Mouse (Mus musculus): Measurements from ENCODE around the gene Gabbr2. TPM values are rescaled to one million over a fixed set of nuclear protein-coding genes. Genes with fewer than 3 reads are reported as not detected.

Gabbr2 gene
- polyA plus RNA-seq, 1 experiment from 2014 or later: 13.3 TPM

DNA sequence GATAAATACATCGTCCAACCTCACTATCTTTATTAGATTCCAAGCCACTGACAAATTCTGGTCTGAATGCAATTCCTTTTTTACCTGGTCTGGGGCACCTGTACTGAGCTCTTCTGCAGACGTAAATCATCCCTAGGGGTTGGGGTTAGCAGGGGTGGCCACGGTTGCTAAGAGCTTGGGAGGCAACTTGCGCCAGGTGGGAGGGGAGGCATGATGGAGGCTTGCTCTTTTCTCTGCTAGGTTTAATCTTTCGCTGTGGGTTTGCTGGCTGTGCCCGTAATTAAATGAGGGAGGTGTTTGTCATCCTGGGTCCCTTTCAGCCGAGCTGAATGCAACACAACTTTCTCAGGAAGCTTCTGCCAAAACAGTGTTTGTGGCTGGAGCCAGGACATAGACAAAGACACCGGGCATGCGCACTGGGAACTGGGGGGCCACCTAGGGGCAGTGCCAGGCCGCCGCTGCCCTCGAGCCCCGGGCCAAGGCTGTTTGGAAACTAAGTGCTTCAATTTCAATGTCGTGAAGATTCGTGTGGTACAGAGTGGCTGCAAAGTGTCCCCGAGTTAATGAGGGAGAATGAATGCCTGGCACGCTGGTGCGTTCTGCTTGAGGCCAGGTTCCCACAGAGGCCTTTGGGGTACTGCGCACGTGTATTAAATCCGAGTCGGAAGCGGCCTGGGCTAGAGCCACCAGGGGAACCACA lies 136.8 kb downstream of the Gabbr2 start:
- Histone ChIP-seq H3K27ac (ENCODE audit: low read depth, low read length) (peak overlapping the region; percentile 65), H3K36me3 (ENCODE audit: control insufficient read depth, insufficient read depth, low read length) (no peaks in the 10 kb centered on the region), H3K27me3 (replicated peaks; ENCODE audit: control insufficient read depth, insufficient read depth, low read length) (no peaks in the 10 kb centered on the region), H3K4me1 (ENCODE audit: control insufficient read depth, insufficient read depth, low read depth, low read length) (peaks cover 25% of the 10 kb centered on the region), H3K4me2 (ENCODE audit: low read length) (no peak overlapping the region), H3K9me3 (ENCODE audit: control insufficient read depth, low read length) (peaks cover 3% of the 10 kb centered on the region; the same call in 1 of the 2 replicates), H3K4me3 (ENCODE audit: low read length) (no peak overlapping the region), H3K9ac (ENCODE audit: low read depth, low read length) (no peak overlapping the region)
- 36% methylated on average over 23 of the region's 23 CpGs for WGBS
- ATAC-seq: peak; percentile 86

DNA sequence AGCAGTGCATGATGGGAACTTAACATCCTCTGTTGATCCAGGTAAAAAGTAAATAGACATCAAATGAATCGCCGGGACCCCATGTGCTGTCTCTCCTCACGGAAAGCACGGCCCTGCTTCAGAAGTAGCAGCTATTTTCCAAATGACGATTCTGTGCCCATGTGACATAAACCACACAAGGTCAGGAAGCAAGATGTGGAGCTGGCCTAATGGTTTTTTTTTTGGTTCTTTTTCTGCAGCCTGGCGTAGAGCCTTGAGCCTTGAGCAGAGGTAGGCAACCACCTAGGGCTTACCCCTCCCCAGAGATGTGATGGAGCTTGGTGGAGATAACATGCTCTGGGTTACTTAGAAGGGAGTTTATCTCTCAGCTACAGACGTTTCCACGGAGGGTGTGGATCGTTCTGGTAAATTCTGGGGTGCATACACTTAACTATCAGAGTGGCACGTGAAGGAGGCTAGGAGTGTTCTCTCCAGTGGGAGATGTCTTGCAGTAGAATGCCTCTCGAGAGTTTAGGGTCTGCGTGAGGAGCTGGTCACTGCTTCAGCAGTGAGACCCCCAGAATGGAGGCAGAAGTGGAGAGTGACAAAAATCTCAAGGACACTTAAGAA lies 137.7 kb downstream of the Gabbr2 start:
- H3K4me2 ChIP-seq (ENCODE audit: low read length): no peak overlapping the region
- peak overlapping the region; percentile 65; the same call in 1 of the 2 replicates for H3K27ac ChIP-seq (ENCODE audit: low read depth, low read length)
- 81% methylated on average over 12 of the region's 12 CpGs for WGBS
- no peaks in the 10 kb centered on the region for H3K27me3 ChIP-seq (replicated peaks; ENCODE audit: control insufficient read depth, insufficient read depth, low read length)
- peaks cover 3% of the 10 kb centered on the region; the same call in 1 of the 2 replicates for H3K9me3 ChIP-seq (ENCODE audit: control insufficient read depth, low read length)
- no peaks in the 10 kb centered on the region for H3K36me3 ChIP-seq (ENCODE audit: control insufficient read depth, insufficient read depth, low read length)
- H3K4me3 ChIP-seq (ENCODE audit: low read length): no peak overlapping the region
- no peak overlapping the region for H3K9ac ChIP-seq (ENCODE audit: low read depth, low read length)
- no peak for ATAC-seq
- peaks cover 23% of the 10 kb centered on the region for H3K4me1 ChIP-seq (ENCODE audit: control insufficient read depth, insufficient read depth, low read depth, low read length)

DNA sequence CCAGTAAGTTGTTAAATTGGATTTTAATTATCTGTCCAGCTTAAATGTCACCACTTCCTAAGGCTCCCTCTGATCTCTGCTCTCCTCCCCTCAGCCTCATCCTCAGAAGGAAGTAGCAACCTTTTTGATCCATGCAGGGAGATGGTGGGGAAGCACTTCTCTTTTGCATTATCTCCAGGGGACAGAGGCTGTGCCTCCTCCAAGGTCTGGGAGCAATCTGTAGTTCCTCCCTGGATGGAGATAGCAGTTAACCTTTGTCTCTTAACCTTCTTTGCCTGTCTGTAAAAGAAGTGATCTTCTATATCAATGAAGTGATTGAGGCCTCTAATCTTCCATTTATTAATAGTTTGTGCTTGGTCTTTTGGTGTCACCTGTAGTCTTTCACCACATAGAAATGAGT lies 143.9 kb downstream of the Gabbr2 start:
- Histone ChIP-seq H3K36me3 (ENCODE audit: control insufficient read depth, insufficient read depth, low read length) (peaks cover 4% of the 10 kb centered on the region; the same call in 1 of the 2 replicates), H3K27ac (ENCODE audit: low read depth, low read length) (no peak overlapping the region), H3K4me2 (ENCODE audit: low read length) (no peak overlapping the region), H3K4me3 (ENCODE audit: low read length) (no peak overlapping the region), H3K9ac (ENCODE audit: low read depth, low read length) (no peak overlapping the region), H3K9me3 (ENCODE audit: control insufficient read depth, low read length) (peaks cover 3% of the 10 kb centered on the region; the same call in 1 of the 2 replicates), H3K27me3 (replicated peaks; ENCODE audit: control insufficient read depth, insufficient read depth, low read length) (no peaks in the 10 kb centered on the region), H3K4me1 (ENCODE audit: control insufficient read depth, insufficient read depth, low read depth, low read length) (peaks cover 4% of the 10 kb centered on the region)
- no peak for ATAC-seq

GRCm38 (mm10) chr4:46846396-46846795 lies 145.3 kb downstream of the Gabbr2 start:
- H3K4me2 ChIP-seq (ENCODE audit: low read length): no peak overlapping the region
- H3K27me3 ChIP-seq (replicated peaks; ENCODE audit: control insufficient read depth, insufficient read depth, low read length): no peaks in the 10 kb centered on the region
- H3K9ac ChIP-seq (ENCODE audit: low read depth, low read length): no peak overlapping the region
- peaks cover 3% of the 10 kb centered on the region; the same call in 1 of the 2 replicates for H3K9me3 ChIP-seq (ENCODE audit: control insufficient read depth, low read length)
- H3K36me3 ChIP-seq (ENCODE audit: control insufficient read depth, insufficient read depth, low read length): peaks cover 4% of the 10 kb centered on the region; the same call in 1 of the 2 replicates
- H3K4me1 ChIP-seq (ENCODE audit: control insufficient read depth, insufficient read depth, low read depth, low read length): peaks cover 2% of the 10 kb centered on the region
- no peak overlapping the region for H3K27ac ChIP-seq (ENCODE audit: low read depth, low read length)
- ATAC-seq: no peak
- no peak overlapping the region for H3K4me3 ChIP-seq (ENCODE audit: low read length)
- WGBS: 94% methylated on average over 10 of the region's 10 CpGs

DNA sequence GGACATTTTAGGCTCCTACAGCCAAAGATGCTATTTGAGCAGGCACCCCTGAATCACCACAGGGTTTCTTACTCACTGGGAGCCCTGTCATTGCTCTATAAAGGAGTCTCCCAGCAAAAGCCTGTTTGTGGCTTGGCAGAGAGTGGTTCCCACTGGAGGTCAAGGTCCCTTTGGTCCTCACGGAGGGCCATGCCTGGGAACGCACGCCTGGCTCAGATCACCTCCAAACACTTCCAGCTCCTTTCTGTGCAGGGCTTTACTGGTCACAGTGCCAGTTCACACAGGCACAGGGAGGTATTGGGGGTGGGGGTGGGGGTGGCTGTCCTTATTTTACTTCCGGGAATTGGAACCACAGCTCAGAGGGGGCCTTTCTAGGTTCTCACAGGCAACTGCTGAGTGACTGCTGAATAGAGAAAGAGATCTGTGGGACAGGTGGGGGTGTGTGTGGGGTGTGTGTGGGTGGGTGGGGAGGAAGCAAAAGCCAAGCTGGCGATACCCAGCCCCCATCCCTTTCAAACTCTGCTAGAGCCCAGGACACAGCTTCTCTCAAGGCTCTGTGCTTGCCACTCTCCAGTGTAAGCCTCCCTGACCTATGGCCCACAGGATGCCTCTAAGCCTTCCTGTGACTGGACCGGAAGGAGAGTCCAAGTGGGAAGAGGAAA lies 146.6 kb downstream of the Gabbr2 start:
- H3K4me2 ChIP-seq (ENCODE audit: low read length): no peak overlapping the region
- H3K4me3 ChIP-seq (ENCODE audit: low read length): no peak overlapping the region
- 66% methylated on average over 6 of the region's 6 CpGs for WGBS
- H3K9me3 ChIP-seq (ENCODE audit: control insufficient read depth, low read length): no peaks in the 10 kb centered on the region; the same call in 1 of the 2 replicates
- H3K4me1 ChIP-seq (ENCODE audit: control insufficient read depth, insufficient read depth, low read depth, low read length): no peaks in the 10 kb centered on the region
- H3K9ac ChIP-seq (ENCODE audit: low read depth, low read length): no peak overlapping the region
- peak overlapping the region; percentile 60 for H3K27ac ChIP-seq (ENCODE audit: low read depth, low read length)
- peaks cover 4% of the 10 kb centered on the region; the same call in 1 of the 2 replicates for H3K36me3 ChIP-seq (ENCODE audit: control insufficient read depth, insufficient read depth, low read length)
- no peaks in the 10 kb centered on the region for H3K27me3 ChIP-seq (replicated peaks; ENCODE audit: control insufficient read depth, insufficient read depth, low read length)
- peak; percentile 90 for ATAC-seq

GRCm38 (mm10) chr4:46844567-46844966 lies 147.1 kb downstream of the Gabbr2 start:
- Histone ChIP-seq H3K9ac (ENCODE audit: low read depth, low read length) (no peak overlapping the region), H3K4me2 (ENCODE audit: low read length) (no peak overlapping the region), H3K27me3 (replicated peaks; ENCODE audit: control insufficient read depth, insufficient read depth, low read length) (no peaks in the 10 kb centered on the region), H3K9me3 (ENCODE audit: control insufficient read depth, low read length) (no peaks in the 10 kb centered on the region; the same call in 1 of the 2 replicates), H3K27ac (ENCODE audit: low read depth, low read length) (peak overlapping the region; percentile 60; the same call in 1 of the 2 replicates), H3K36me3 (ENCODE audit: control insufficient read depth, insufficient read depth, low read length) (peaks cover 4% of the 10 kb centered on the region; the same call in 1 of the 2 replicates), H3K4me1 (ENCODE audit: control insufficient read depth, insufficient read depth, low read depth, low read length) (no peaks in the 10 kb centered on the region), H3K4me3 (ENCODE audit: low read length) (no peak overlapping the region)
- ATAC-seq: peak; percentile 64; the same call in 1 of the 2 replicates
- 77% methylated on average over 5 of the region's 5 CpGs for WGBS

GRCm38 (mm10) chr4:46842596-46842995 lies 149.1 kb downstream of the Gabbr2 start:
- no peaks in the 10 kb centered on the region for H3K4me1 ChIP-seq (ENCODE audit: control insufficient read depth, insufficient read depth, low read depth, low read length)
- whole genome bisulfite sequencing: 82% methylated on average over 7 of the region's 7 CpGs
- ATAC-seq: no peak
- no peaks in the 10 kb centered on the region; the same call in 1 of the 2 replicates for H3K9me3 ChIP-seq (ENCODE audit: control insufficient read depth, low read length)
- peaks cover 4% of the 10 kb centered on the region; the same call in 1 of the 2 replicates for H3K36me3 ChIP-seq (ENCODE audit: control insufficient read depth, insufficient read depth, low read length)
- H3K9ac ChIP-seq (ENCODE audit: low read depth, low read length): no peak overlapping the region
- no peaks in the 10 kb centered on the region for H3K27me3 ChIP-seq (replicated peaks; ENCODE audit: control insufficient read depth, insufficient read depth, low read length)
- no peak overlapping the region for H3K4me3 ChIP-seq (ENCODE audit: low read length)
- H3K27ac ChIP-seq (ENCODE audit: low read depth, low read length): no peak overlapping the region
- no peak overlapping the region for H3K4me2 ChIP-seq (ENCODE audit: low read length)

GRCm38 (mm10) chr4:46840146-46840545 lies 151.5 kb downstream of the Gabbr2 start:
- no peaks in the 10 kb centered on the region for H3K36me3 ChIP-seq (ENCODE audit: control insufficient read depth, insufficient read depth, low read length)
- no peak for ATAC-seq
- no peaks in the 10 kb centered on the region for H3K9me3 ChIP-seq (ENCODE audit: control insufficient read depth, low read length)
- H3K4me2 ChIP-seq (ENCODE audit: low read length): no peak overlapping the region
- H3K4me1 ChIP-seq (ENCODE audit: control insufficient read depth, insufficient read depth, low read depth, low read length): peaks cover 7% of the 10 kb centered on the region
- no peak overlapping the region for H3K4me3 ChIP-seq (ENCODE audit: low read length)
- H3K9ac ChIP-seq (ENCODE audit: low read depth, low read length): no peak overlapping the region
- no peaks in the 10 kb centered on the region for H3K27me3 ChIP-seq (replicated peaks; ENCODE audit: control insufficient read depth, insufficient read depth, low read length)
- WGBS: 72% methylated on average over 6 of the region's 6 CpGs
- no peak overlapping the region for H3K27ac ChIP-seq (ENCODE audit: low read depth, low read length)

DNA sequence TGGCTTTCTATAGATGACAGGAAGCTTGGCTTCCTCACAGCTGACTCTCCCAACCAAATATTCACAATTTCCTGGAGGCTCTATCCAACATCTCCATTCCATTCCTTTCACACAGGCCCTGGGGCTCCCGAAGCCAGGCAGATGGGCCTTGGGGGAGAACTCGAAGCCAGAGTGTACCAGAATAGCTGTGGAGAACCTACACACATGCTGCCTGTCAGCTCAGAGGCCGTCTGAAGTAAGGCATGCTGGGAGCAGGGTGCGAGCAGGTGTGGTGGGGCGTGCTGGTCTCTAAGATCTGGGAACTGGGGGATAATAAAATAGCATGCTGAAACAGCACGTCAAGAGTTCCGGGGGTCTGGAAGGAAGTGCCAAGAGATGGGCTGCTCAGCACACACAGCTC lies 154.3 kb downstream of the Gabbr2 start:
- Histone ChIP-seq H3K9ac (ENCODE audit: low read depth, low read length) (no peak overlapping the region), H3K4me2 (ENCODE audit: low read length) (no peak overlapping the region), H3K27ac (ENCODE audit: low read depth, low read length) (no peak overlapping the region), H3K27me3 (replicated peaks; ENCODE audit: control insufficient read depth, insufficient read depth, low read length) (no peaks in the 10 kb centered on the region), H3K4me1 (ENCODE audit: control insufficient read depth, insufficient read depth, low read depth, low read length) (peaks cover 7% of the 10 kb centered on the region), H3K4me3 (ENCODE audit: low read length) (no peak overlapping the region), H3K9me3 (ENCODE audit: control insufficient read depth, low read length) (no peaks in the 10 kb centered on the region), H3K36me3 (ENCODE audit: control insufficient read depth, insufficient read depth, low read length) (no peaks in the 10 kb centered on the region)
- WGBS: 69% methylated on average over 7 of the region's 7 CpGs
- ATAC-seq: no peak
